8 mouse cellular contexts compared by ENCODE assay signal in genomic region chr4:151073108-151073744, GRCm38 (mm10). TPM values are rescaled to one million over a fixed set of nuclear protein-coding genes. Genes with fewer than 3 reads are reported as not detected.
DNase-seq lines count a peak whose midpoint lies in the region; ATAC-seq and TF ChIP-seq lines count a peak whose summit lies in the region.

No protein-coding gene starts in this region.

- H3K4me3 ChIP-seq in G1E (ENCODE audit: low read depth, low read length), result no peak overlapping the region
- H3K4me3 ChIP-seq in forebrain, embryonic 11.5 days (ENCODE audit: low read depth, low read length), result no peak overlapping the region
- H3K4me3 ChIP-seq in lung, embryonic 15.5 days, result no peak overlapping the region

- no peaks in the 10 kb centered on the region for H3K9me3 ChIP-seq in G1E (replicated peaks)
- no peaks in the 10 kb centered on the region for H3K9me3 ChIP-seq in forebrain, embryonic 11.5 days (ENCODE audit: control insufficient read depth, low read length)
- no peaks in the 10 kb centered on the region for H3K9me3 ChIP-seq in lung, embryonic 15.5 days

- H3K4me2 ChIP-seq in forebrain, embryonic 11.5 days (ENCODE audit: low read depth, low read length, severe bottlenecking), result no peak overlapping the region
- H3K4me2 ChIP-seq in lung, embryonic 15.5 days, result no peak overlapping the region

- WGBS in forebrain, embryonic 11.5 days, result 57% methylated on average over 13 of the region's 13 CpGs
- WGBS in lung, embryonic 15.5 days, result 46% methylated on average over 13 of the region's 13 CpGs

- no peaks in the 10 kb centered on the region for H3K4me1 ChIP-seq in G1E (ENCODE audit: insufficient read depth, low read depth, low read length)
- H3K4me1 ChIP-seq in forebrain, embryonic 11.5 days (replicated peaks; ENCODE audit: control insufficient read depth, insufficient read depth, low read length), result no peaks in the 10 kb centered on the region
- H3K4me1 ChIP-seq in lung, embryonic 15.5 days, result no peaks in the 10 kb centered on the region

- peak; percentile 47 for TF ChIP-seq CTCF in G1E (IDR thresholded peaks at IDR 0.05; ENCODE audit: low read depth, low read length)

- DNase-seq in G1E (ENCODE audit: low spot score), result peak; percentile 16
- peak; percentile 49 for DNase-seq in c-Kit-positive CD71-negative TER-119-negative erythroid progenitor cells, embryonic 14.5 days (ENCODE audit: low read depth)
- DNase-seq in forebrain, embryonic 11.5 days (ENCODE audit: low spot score), result peak; percentile 83
- peak; percentile 89 for DNase-seq in heart, postnatal 4 days
- DNase-seq in layer of hippocampus, adult 11-12 months (ENCODE audit: low spot score), result peak; percentile 88
- peak; percentile 33 for DNase-seq in ovary, adult 18-20 months (ENCODE audit: low spot score)
- peak; percentile 16 to 68 for DNase-seq in thymus, postnatal 10 days (ENCODE audit: low spot score in 2 of 2)

- H3K36me3 ChIP-seq in G1E (replicated peaks), result no peaks in the 10 kb centered on the region
- peaks cover 10% of the 10 kb centered on the region; the same call in 1 of the 2 replicates for H3K36me3 ChIP-seq in forebrain, embryonic 11.5 days (ENCODE audit: control insufficient read depth, insufficient read depth, low read length)
- H3K36me3 ChIP-seq in lung, embryonic 15.5 days, result no peaks in the 10 kb centered on the region

- H3K27ac ChIP-seq in forebrain, embryonic 11.5 days (ENCODE audit: low read depth, low read length), result no peak overlapping the region
- H3K27ac ChIP-seq in lung, embryonic 15.5 days, result no peak overlapping the region

- no peak overlapping the region for H3K9ac ChIP-seq in forebrain, embryonic 11.5 days (ENCODE audit: low read length)
- H3K9ac ChIP-seq in lung, embryonic 15.5 days, result no peak overlapping the region

- peaks cover 2% of the 10 kb centered on the region; the same call in 1 of the 2 replicates for H3K27me3 ChIP-seq in G1E (ENCODE audit: insufficient read depth, low read length)
- H3K27me3 ChIP-seq in forebrain, embryonic 11.5 days (ENCODE audit: control insufficient read depth, insufficient read depth, low read length), result no peaks in the 10 kb centered on the region
- H3K27me3 ChIP-seq in lung, embryonic 15.5 days, result no peaks in the 10 kb centered on the region

- peak; percentile 28; the same call in 1 of the 2 replicates for ATAC-seq in G1E (ENCODE audit: extremely low read depth, insufficient number of reproducible peaks, low FRiP score, poor library complexity, severe bottlenecking)
- 0 out of 2 replicates have a peak, but pooled peaks have one; percentile 44 for ATAC-seq in forebrain, embryonic 11.5 days (replicated peaks; ENCODE audit: low FRiP score)
- peak; percentile 46; the same call in 1 of the 2 replicates for ATAC-seq in lung, embryonic 15.5 days (ENCODE audit: borderline replicate concordance, extremely low read depth, low FRiP score, low TSS enrichment)

RNA-seq across cellular contexts. Expression of gene Vamp3, which starts 15.5 kb away (rescaled TPM):
- total RNA-seq in G1E (2014; fragmentation: Nextera tagmentation) (66.1 and 67.8 TPM in 2 replicates), G1E (2017) (55.1 and 77.7 TPM in 2 replicates)
- 2.4 and 2.7 TPM in 2 replicates for polyA plus RNA-seq in G1E (2012)
- 96.1 and 109 TPM in 2 replicates for polyA plus RNA-seq in forebrain, embryonic 11.5 days (2014; fragmentation: Nextera tagmentation; extraction: Ambion mirVana)
- total RNA-seq in heart, postnatal 4 days (2021), result 10 to 100 TPM; 83.2 to 86.2 TPM
- 125 and 131 TPM in 2 replicates for polyA plus RNA-seq in lung, embryonic 15.5 days (2015; fragmentation: Nextera tagmentation; extraction: Ambion mirVana)

RNA-seq across cellular contexts. Expression of gene Gm13090, which starts 16.1 kb away (rescaled TPM):
- total RNA-seq in G1E (2014; fragmentation: Nextera tagmentation) (not detected in 2 replicates), G1E (2017) (not detected in 2 replicates)
- not detected in 2 replicates for polyA plus RNA-seq in G1E (2012)
- polyA plus RNA-seq in forebrain, embryonic 11.5 days (2014; fragmentation: Nextera tagmentation; extraction: Ambion mirVana), result 0.39 TPM in 1 of 2 replicates, not detected in the other
- total RNA-seq in heart, postnatal 4 days (2021), result not detected
- not detected in 2 replicates for polyA plus RNA-seq in lung, embryonic 15.5 days (2015; fragmentation: Nextera tagmentation; extraction: Ambion mirVana)

RNA-seq across cellular contexts. Expression of gene Per3, which starts 28.8 kb away (rescaled TPM):
- total RNA-seq in G1E (2014; fragmentation: Nextera tagmentation), result 6.5 and 8.3 TPM in 2 replicates
- total RNA-seq in G1E (2017), result 3.3 and 3.4 TPM in 2 replicates
- polyA plus RNA-seq in G1E (2012), result 1.2 and 1.6 TPM in 2 replicates
- polyA plus RNA-seq in forebrain, embryonic 11.5 days (2014; fragmentation: Nextera tagmentation; extraction: Ambion mirVana), result 5.5 and 6.7 TPM in 2 replicates
- total RNA-seq in heart, postnatal 4 days (2021), result 10 to 100 TPM; 12.0 to 12.9 TPM
- polyA plus RNA-seq in lung, embryonic 15.5 days (2015; fragmentation: Nextera tagmentation; extraction: Ambion mirVana), result 7.6 and 8.3 TPM in 2 replicates

Comparison
In these comparisons a context has a peak if more than half of its experiments do, and no peak if none do; other contexts are left out.
1. DNase-seq: peak in every context shown above with its lines; median percentile 89 in heart, postnatal 4 days; 88 in layer of hippocampus, adult 11-12 months; 83 in forebrain, embryonic 11.5 days; 49 in c-Kit-positive CD71-negative TER-119-negative erythroid progenitor cells, embryonic 14.5 days; 42 in thymus, postnatal 10 days; 33 in ovary, adult 18-20 months; 16 in G1E.
2. RNA of gene Vamp3, which starts 15.5 kb away (polyA plus RNA-seq): 125 to 131 TPM in lung, embryonic 15.5 days and 96.1 to 109 TPM in forebrain, embryonic 11.5 days; 2.4 to 2.7 TPM in G1E; every median in the first group is over 10 times any median in the second.
3. Peak in every context shown above with its lines, with median percentiles within 50 percentile points of each other: ATAC-seq.